9 mouse cellular contexts compared by ENCODE assay signal in genomic region chr9:37166899-37167298, GRCm38 (mm10). TPM values are rescaled to one million over a fixed set of nuclear protein-coding genes. Genes with fewer than 3 reads are reported as not detected.
DNase-seq lines count a peak whose midpoint lies in the region; ATAC-seq and TF ChIP-seq lines count a peak whose summit lies in the region.
"Had no signal": no experiment of that assay in that cellular context is flagged by ENCODE, and none has a peak within 500 bp of the region (broad histone marks: within the 10 kb centered on the region; RNA-seq: fewer than 3 reads in every experiment).

No protein-coding gene starts in this region.

- H3K4me1 ChIP-seq in hindbrain, embryonic 10.5 days (replicated peaks), result 0 out of 2 replicates have a peak, but pooled peaks cover 4% of the 10 kb centered on the region
- H3K4me1 ChIP-seq in hindbrain, embryonic 12.5 days, result no peaks in the 10 kb centered on the region
- no peaks in the 10 kb centered on the region for H3K4me1 ChIP-seq in lung, postnatal 0 days (ENCODE audit: insufficient read depth, low read depth, low read length)
- no peaks in the 10 kb centered on the region for H3K4me1 ChIP-seq in lung, adult 2 months (ENCODE audit: control insufficient read depth, insufficient read depth, low read length)

- H3K4me2 ChIP-seq in hindbrain, embryonic 12.5 days (replicated peaks), result no peak overlapping the region
- H3K4me2 ChIP-seq in lung, postnatal 0 days (replicated peaks; ENCODE audit: low read depth, low read length), result no peak overlapping the region

- peak; percentile 34 for TF ChIP-seq CTCF in lung, postnatal 0 days (IDR thresholded peaks at IDR 0.05)
- no peak for TF ChIP-seq CTCF in lung, adult 2 months (IDR thresholded peaks at IDR 0.05; ENCODE audit: insufficient read depth, low read length)

- H3K27me3 ChIP-seq in hindbrain, embryonic 10.5 days (ENCODE audit: insufficient read depth, poor library complexity, severe bottlenecking), result no peaks in the 10 kb centered on the region
- H3K27me3 ChIP-seq in hindbrain, embryonic 12.5 days, result no peaks in the 10 kb centered on the region
- no peaks in the 10 kb centered on the region for H3K27me3 ChIP-seq in lung, postnatal 0 days (replicated peaks; ENCODE audit: insufficient read depth, low read length)

- no peaks in the 10 kb centered on the region for H3K9me3 ChIP-seq in hindbrain, embryonic 10.5 days
- no peaks in the 10 kb centered on the region for H3K9me3 ChIP-seq in hindbrain, embryonic 12.5 days (replicated peaks)
- no peaks in the 10 kb centered on the region for H3K9me3 ChIP-seq in lung, postnatal 0 days (ENCODE audit: low read length)

- no peak for TF ChIP-seq POLR2A in lung, adult 2 months (IDR thresholded peaks at IDR 0.05; ENCODE audit: borderline replicate concordance, extremely low read depth, low read depth, low read length)

- no peaks in the 10 kb centered on the region for H3K36me3 ChIP-seq in hindbrain, embryonic 10.5 days
- H3K36me3 ChIP-seq in hindbrain, embryonic 12.5 days, result no peaks in the 10 kb centered on the region
- H3K36me3 ChIP-seq in lung, postnatal 0 days (ENCODE audit: insufficient read depth, low read length), result no peaks in the 10 kb centered on the region

- TF ChIP-seq EP300 in lung, postnatal 0 days (IDR thresholded peaks at IDR 0.05), result no peak

- H3K27ac ChIP-seq in hindbrain, embryonic 10.5 days, result no peak overlapping the region
- no peak overlapping the region for H3K27ac ChIP-seq in hindbrain, embryonic 12.5 days
- no peak overlapping the region for H3K27ac ChIP-seq in lung, postnatal 0 days (ENCODE audit: low read length)

- ATAC-seq in hindbrain, embryonic 12.5 days (ENCODE audit: low FRiP score), result no peak
- ATAC-seq in lung, postnatal 0 days, result no peak

- DNase-seq in hindbrain, embryonic 10.5 days (ENCODE audit: low spot score), result peak; percentile 38
- no peak for DNase-seq in lung, postnatal 0 days (ENCODE audit: low spot score)
- DNase-seq in lung, adult 2 months, result no peak
- peak; percentile 30 for DNase-seq in ES-CJ7 (ENCODE audit: low read depth, low spot score)
- peak; percentile 35 for DNase-seq in forelimb bud, embryonic 11.5 days (ENCODE audit: low read depth, low spot score)
- DNase-seq in left cerebral cortex, adult 9 months (ENCODE audit: low spot score in 2 of 2), result no peak
- no peak for DNase-seq in right cerebral cortex, adult 18-20 months
- DNase-seq: cerebellum, adult 9-11 months had no signal

- 75% methylated on average over 2 of the region's 2 CpGs for WGBS in hindbrain, embryonic 10.5 days
- 69% methylated on average over 2 of the region's 2 CpGs for WGBS in hindbrain, embryonic 12.5 days
- WGBS in lung, postnatal 0 days, result 69% methylated on average over 2 of the region's 2 CpGs
- WGBS in lung, adult 2 months, result 78% methylated on average over 2 of the region's 2 CpGs

- no peak overlapping the region for H3K4me3 ChIP-seq in hindbrain, embryonic 10.5 days
- H3K4me3 ChIP-seq in hindbrain, embryonic 12.5 days, result no peak overlapping the region
- H3K4me3 ChIP-seq in lung, postnatal 0 days (ENCODE audit: low read depth, low read length), result no peak overlapping the region
- no peak overlapping the region for H3K4me3 ChIP-seq in lung, adult 2 months (replicated peaks; ENCODE audit: extremely low read depth, low read depth, low read length)

- H3K9ac ChIP-seq in hindbrain, embryonic 12.5 days, result no peak overlapping the region
- H3K9ac ChIP-seq in lung, postnatal 0 days (replicated peaks; ENCODE audit: low read depth), result no peak overlapping the region

RNA-seq across cellular contexts. Expression of gene Pknox2, which starts 19.7 kb away (rescaled TPM):
- 35.0 and 40.3 TPM in 2 replicates for polyA plus RNA-seq in hindbrain, embryonic 10.5 days (2016; fragmentation: Nextera tagmentation; extraction: Ambion mirVana)
- polyA plus RNA-seq in hindbrain, embryonic 12.5 days (2016; fragmentation: Nextera tagmentation; extraction: Ambion mirVana), result 29.6 and 38.0 TPM in 2 replicates
- 11.1 and 11.7 TPM in 2 replicates for polyA plus RNA-seq in lung, postnatal 0 days (2015; fragmentation: Nextera tagmentation; extraction: Ambion mirVana)
- polyA plus RNA-seq in lung, adult 2 months (2012; rRNA removed), result 32.2 and 37.2 TPM in 2 replicates

RNA-seq across cellular contexts. Expression of gene Tmem218, which starts 41.1 kb away (rescaled TPM):
- polyA plus RNA-seq in hindbrain, embryonic 10.5 days (2016; fragmentation: Nextera tagmentation; extraction: Ambion mirVana), result 14.0 and 14.4 TPM in 2 replicates
- 12.7 and 14.1 TPM in 2 replicates for polyA plus RNA-seq in hindbrain, embryonic 12.5 days (2016; fragmentation: Nextera tagmentation; extraction: Ambion mirVana)
- polyA plus RNA-seq in lung, postnatal 0 days (2015; fragmentation: Nextera tagmentation; extraction: Ambion mirVana), result 10.0 and 11.9 TPM in 2 replicates
- polyA plus RNA-seq in lung, adult 2 months (2012; rRNA removed), result 2.3 and 3.1 TPM in 2 replicates

Comparison
In these comparisons a context has a peak if more than half of its experiments do, and no peak if none do; other contexts are left out.
1. DNase-seq: peak in hindbrain, embryonic 10.5 days (single experiment), ES-CJ7 (single experiment) and forelimb bud, embryonic 11.5 days (single experiment); none in lung, postnatal 0 days (single experiment), lung, adult 2 months (single experiment), left cerebral cortex, adult 9 months (0 of 2) and right cerebral cortex, adult 18-20 months (single experiment).